ENCODE assay signal across 8 mouse cellular contexts in genomic region chr16:64851085-64851562, GRCm38 (mm10). TPM values are rescaled to one million over a fixed set of nuclear protein-coding genes. Genes with fewer than 3 reads are reported as not detected.
DNase-seq lines count a peak whose midpoint lies in the region; ATAC-seq and TF ChIP-seq lines count a peak whose summit lies in the region.

No protein-coding gene starts in this region.

- peak overlapping the region; percentile 95 for H3K9ac ChIP-seq in lung, embryonic 14.5 days
- peak overlapping the region; percentile 93 for H3K9ac ChIP-seq in embryonic facial prominence, embryonic 13.5 days
- H3K9ac ChIP-seq in hindbrain, embryonic 15.5 days = peak overlapping the region; percentile 84
- peak overlapping the region; percentile 91 for H3K9ac ChIP-seq in midbrain, embryonic 14.5 days (replicated peaks; ENCODE audit: low read length)

- peak overlapping the region; percentile 88 for H3K4me2 ChIP-seq in lung, embryonic 14.5 days
- peak overlapping the region; percentile 92 for H3K4me2 ChIP-seq in embryonic facial prominence, embryonic 13.5 days
- H3K4me2 ChIP-seq in hindbrain, embryonic 15.5 days = peak overlapping the region; percentile 88
- peak overlapping the region; percentile 69 for H3K4me2 ChIP-seq in midbrain, embryonic 14.5 days (ENCODE audit: low read length)

- ATAC-seq in lung, embryonic 14.5 days (ENCODE audit: insufficient read depth) = peak; percentile 52
- peak; percentile 50 for ATAC-seq in embryonic facial prominence, embryonic 13.5 days (ENCODE audit: insufficient number of reproducible peaks, insufficient read depth, low FRiP score, low TSS enrichment, low read depth)
- ATAC-seq in hindbrain, embryonic 15.5 days (ENCODE audit: low FRiP score, low read depth) = no peak
- peak; percentile 0; the same call in 1 of the 2 replicates for ATAC-seq in midbrain, embryonic 14.5 days (ENCODE audit: low FRiP score, low TSS enrichment)

- H3K36me3 ChIP-seq in lung, embryonic 14.5 days (ENCODE audit: insufficient read depth) = peaks cover 22% of the 10 kb centered on the region
- peaks cover 13% of the 10 kb centered on the region for H3K36me3 ChIP-seq in embryonic facial prominence, embryonic 13.5 days
- H3K36me3 ChIP-seq in hindbrain, embryonic 15.5 days = peaks cover 12% of the 10 kb centered on the region
- H3K36me3 ChIP-seq in midbrain, embryonic 14.5 days (ENCODE audit: control insufficient read depth, insufficient read depth, low read length) = peaks cover 13% of the 10 kb centered on the region

- peak overlapping the region; percentile 92 for H3K27ac ChIP-seq in lung, embryonic 14.5 days (ENCODE audit: low read depth)
- H3K27ac ChIP-seq in embryonic facial prominence, embryonic 13.5 days = peak overlapping the region; percentile 96
- peak overlapping the region; percentile 96 for H3K27ac ChIP-seq in hindbrain, embryonic 15.5 days (replicated peaks)
- peak overlapping the region; percentile 97 for H3K27ac ChIP-seq in midbrain, embryonic 14.5 days (replicated peaks; ENCODE audit: low read depth, low read length)

- 0% methylated on average over 30 of the region's 45 CpGs for WGBS in lung, embryonic 14.5 days
- under 1% methylated on average over 39 of the region's 45 CpGs for WGBS in embryonic facial prominence, embryonic 13.5 days
- WGBS in hindbrain, embryonic 15.5 days = under 1% methylated on average over 44 of the region's 45 CpGs
- WGBS in midbrain, embryonic 14.5 days = under 1% methylated on average over 44 of the region's 45 CpGs

- no peak for TF ChIP-seq CTCF in lung, embryonic 14.5 days (IDR thresholded peaks at IDR 0.05; ENCODE audit: low read depth)

- peak overlapping the region; percentile 94 for H3K4me3 ChIP-seq in lung, embryonic 14.5 days (ENCODE audit: low read depth, low read length)
- peak overlapping the region; percentile 92 for H3K4me3 ChIP-seq in embryonic facial prominence, embryonic 13.5 days
- H3K4me3 ChIP-seq in hindbrain, embryonic 15.5 days = peak overlapping the region; percentile 68
- H3K4me3 ChIP-seq in midbrain, embryonic 14.5 days (replicated peaks; ENCODE audit: low read depth, low read length) = peak overlapping the region; percentile 95

- no peak for DNase-seq in lung, embryonic 14.5 days
- DNase-seq in lung, adult 18-20 months = no peak
- DNase-seq in midbrain, embryonic 14.5 days = no peak
- DNase-seq in cerebellum, postnatal 36 days = no peak
- DNase-seq in adrenal gland, postnatal 14 days = no peak
- DNase-seq in kidney, postnatal 36 days = no peak

- H3K4me1 ChIP-seq in lung, embryonic 14.5 days (ENCODE audit: insufficient read depth) = 0 out of 2 replicates have a peak, but pooled peaks cover 2% of the 10 kb centered on the region
- peaks cover 17% of the 10 kb centered on the region for H3K4me1 ChIP-seq in embryonic facial prominence, embryonic 13.5 days
- H3K4me1 ChIP-seq in hindbrain, embryonic 15.5 days (replicated peaks) = peaks cover 30% of the 10 kb centered on the region
- peaks cover 17% of the 10 kb centered on the region for H3K4me1 ChIP-seq in midbrain, embryonic 14.5 days (ENCODE audit: control insufficient read depth, insufficient read depth, low read length)

- H3K27me3 ChIP-seq in lung, embryonic 14.5 days (ENCODE audit: insufficient read depth, low read length) = no peaks in the 10 kb centered on the region
- H3K27me3 ChIP-seq in embryonic facial prominence, embryonic 13.5 days = no peaks in the 10 kb centered on the region
- H3K27me3 ChIP-seq in hindbrain, embryonic 15.5 days = no peaks in the 10 kb centered on the region
- H3K27me3 ChIP-seq in midbrain, embryonic 14.5 days (ENCODE audit: control insufficient read depth, insufficient read depth, low read length) = no peaks in the 10 kb centered on the region

- H3K9me3 ChIP-seq in lung, embryonic 14.5 days (ENCODE audit: low read depth, low read length) = no peaks in the 10 kb centered on the region
- H3K9me3 ChIP-seq in embryonic facial prominence, embryonic 13.5 days = no peaks in the 10 kb centered on the region
- H3K9me3 ChIP-seq in hindbrain, embryonic 15.5 days = no peaks in the 10 kb centered on the region
- no peaks in the 10 kb centered on the region for H3K9me3 ChIP-seq in midbrain, embryonic 14.5 days (ENCODE audit: control insufficient read depth, low read length)

RNA-seq across cellular contexts. Expression of gene Zfp654, which starts 0.3 kb away (rescaled TPM):
- 7.5 and 8.0 TPM in 2 replicates for polyA plus RNA-seq in lung, embryonic 14.5 days (2014; fragmentation: Nextera tagmentation; extraction: Ambion mirVana)
- 6.2 and 6.8 TPM in 2 replicates for polyA plus RNA-seq in embryonic facial prominence, embryonic 13.5 days (2015; fragmentation: Nextera tagmentation; extraction: Ambion mirVana)
- polyA plus RNA-seq in hindbrain, embryonic 15.5 days (2015; fragmentation: Nextera tagmentation; extraction: Ambion mirVana) = 5.1 and 6.1 TPM in 2 replicates
- 8.6 and 10.8 TPM in 2 replicates for polyA plus RNA-seq in midbrain, embryonic 14.5 days (2014; fragmentation: Nextera tagmentation; extraction: Ambion mirVana)
- total RNA-seq in adrenal gland, postnatal 14 days (2021) = 19.3 and 20.3 TPM in 2 replicates

RNA-seq across cellular contexts. Expression of gene Cggbp1, which starts 0.7 kb away (rescaled TPM):
- polyA plus RNA-seq in lung, embryonic 14.5 days (2014; fragmentation: Nextera tagmentation; extraction: Ambion mirVana) = 114 TPM in 2 replicates
- 76.2 and 86.1 TPM in 2 replicates for polyA plus RNA-seq in embryonic facial prominence, embryonic 13.5 days (2015; fragmentation: Nextera tagmentation; extraction: Ambion mirVana)
- 65.1 and 67.0 TPM in 2 replicates for polyA plus RNA-seq in hindbrain, embryonic 15.5 days (2015; fragmentation: Nextera tagmentation; extraction: Ambion mirVana)
- polyA plus RNA-seq in midbrain, embryonic 14.5 days (2014; fragmentation: Nextera tagmentation; extraction: Ambion mirVana) = 80.6 and 106 TPM in 2 replicates
- total RNA-seq in adrenal gland, postnatal 14 days (2021) = 126 and 131 TPM in 2 replicates
